Mouse (Mus musculus) stomach, postnatal 0 days (tissue): ENCODE results near the gene Sdk2.

Experiments used
- CTCF ChIP-seq: IDR thresholded peaks from 2 replicates; pipeline ENCODE4 v1.5.1; 2016; ENCODE audit warnings: antibody characterized with exemption, low read depth, mild to moderate bottlenecking, moderate library complexity
- EP300 ChIP-seq: optimal IDR thresholded peaks from 2 replicates; pipeline ENCODE3; 2016; ENCODE audit warnings: antibody characterized with exemption

GRCm38 (mm10) chr11:113993921-113994320 lies 72.9 kb downstream of the Sdk2 start:
- TF ChIP-seq CTCF (no peak), EP300 (no peak)
